Mouse (Mus musculus) heart, postnatal 14 days (tissue): ENCODE measurements around the gene Slc44a1. TPM values are rescaled to one million over a fixed set of nuclear protein-coding genes. Genes with fewer than 3 reads are reported as not detected.
A peak's percentile ranks its signal among the peaks of the same experiment; 100 is the strongest.

Source experiments
- DNase-seq, 2 experiments: peaks; one replicate each; pipeline ENCODE4 v3.0.0; 2021 to 2022
- intact Hi-C: fragments of 180-260 bp; cut with DNase I; formaldehyde crosslinking; loops from one replicate; pipeline ENCODE4 v1.15.1; 2025
- total RNA-seq, 2 experiments: library from RNA; stranded (reverse); gene quantifications; 2 replicates each; pipeline ENCODE4 v1.2.3; 2021

The Slc44a1 gene
- total RNA-seq, 2 experiments from 2014 or later, result 43.0 to 47.2 TPM

- no peak for DNase-seq
- intact Hi-C loops, result no loop called here
Measured at GRCm38 (mm10) chr4:53461026-53461425, 20.8 kb downstream of the Slc44a1 start.

GRCm38 (mm10) chr4:53462069-53462468 is 21.9 kb downstream of the Slc44a1 start:
- intact Hi-C loops, result no loop called here
- DNase-seq, result no peak

GRCm38 (mm10) chr4:53462505-53463251 is 22.5 kb downstream of the Slc44a1 start:
- intact Hi-C loops, result no loop called here
- no peak for DNase-seq

DNA sequence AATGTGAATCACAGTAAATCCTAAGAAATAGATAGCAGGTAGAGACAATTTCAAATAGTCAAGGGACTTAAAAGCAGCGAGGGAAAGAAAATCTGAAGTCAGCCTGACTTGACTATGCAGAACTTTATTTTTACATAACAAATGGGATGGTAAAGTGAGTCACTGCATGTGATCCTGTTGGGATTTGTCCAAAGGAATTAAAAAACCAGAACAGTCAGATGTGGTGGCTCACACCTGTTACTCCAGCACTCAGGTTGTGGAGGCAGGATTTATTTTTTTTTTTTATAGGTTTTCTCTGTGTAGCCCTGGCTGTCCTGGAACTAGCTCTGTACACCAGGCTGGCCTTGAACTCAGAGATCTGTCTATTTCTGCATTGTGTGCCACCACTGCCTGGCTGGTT is 25.7 kb downstream of the Slc44a1 start:
- intact Hi-C loops, result no loop called here
- DNase-seq, result no peak

DNA sequence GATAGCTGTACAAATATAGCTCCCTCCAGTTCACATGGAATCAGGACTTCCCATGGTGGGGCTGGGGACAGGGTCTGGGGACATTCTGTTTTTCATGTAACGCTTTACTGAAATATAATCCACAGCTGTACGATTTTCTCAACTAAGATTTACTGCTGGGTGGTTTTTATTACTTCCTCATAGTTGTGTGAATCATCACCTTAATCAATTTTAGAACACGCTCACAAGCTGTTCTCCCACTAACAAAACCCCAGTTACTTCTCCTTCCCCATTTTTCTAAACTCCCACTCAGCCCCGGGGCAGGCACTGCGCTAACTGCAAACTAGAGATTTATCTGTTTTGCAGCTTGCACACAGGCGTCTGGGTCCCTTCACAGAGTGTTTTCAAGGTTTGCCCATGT is 28.8 kb downstream of the Slc44a1 start:
- no peak for DNase-seq
- intact Hi-C loops, result no loop called here

GRCm38 (mm10) chr4:53474109-53474508 is 33.9 kb downstream of the Slc44a1 start:
- intact Hi-C loops, result no loop called here
- no peak for DNase-seq

GRCm38 (mm10) chr4:53475230-53475952 is 35.2 kb downstream of the Slc44a1 start:
- DNase-seq, result no peak
- intact Hi-C loops, result no loop called here

DNA sequence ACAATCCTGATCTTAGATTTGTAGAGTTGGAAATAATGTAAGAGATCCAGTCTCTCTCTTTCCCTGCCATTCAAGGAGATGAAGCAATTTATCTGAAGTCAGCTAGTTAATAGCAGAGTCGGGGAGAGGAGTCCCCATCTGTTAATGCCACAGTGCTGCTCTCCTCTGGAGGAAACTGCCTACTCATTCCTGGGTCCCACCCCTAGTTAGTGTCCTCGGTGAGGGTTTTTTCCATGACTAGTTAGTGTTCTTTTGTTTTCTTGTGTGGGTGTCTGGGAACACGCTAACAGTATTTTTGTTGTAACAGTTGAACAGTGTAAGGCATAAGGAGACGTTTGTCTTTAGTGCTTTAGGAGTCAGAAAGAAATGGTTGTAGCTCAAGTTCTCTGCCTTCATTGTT is 38.4 kb downstream of the Slc44a1 start:
- DNase-seq, result no peak
- intact Hi-C loops, result no loop called here

DNA sequence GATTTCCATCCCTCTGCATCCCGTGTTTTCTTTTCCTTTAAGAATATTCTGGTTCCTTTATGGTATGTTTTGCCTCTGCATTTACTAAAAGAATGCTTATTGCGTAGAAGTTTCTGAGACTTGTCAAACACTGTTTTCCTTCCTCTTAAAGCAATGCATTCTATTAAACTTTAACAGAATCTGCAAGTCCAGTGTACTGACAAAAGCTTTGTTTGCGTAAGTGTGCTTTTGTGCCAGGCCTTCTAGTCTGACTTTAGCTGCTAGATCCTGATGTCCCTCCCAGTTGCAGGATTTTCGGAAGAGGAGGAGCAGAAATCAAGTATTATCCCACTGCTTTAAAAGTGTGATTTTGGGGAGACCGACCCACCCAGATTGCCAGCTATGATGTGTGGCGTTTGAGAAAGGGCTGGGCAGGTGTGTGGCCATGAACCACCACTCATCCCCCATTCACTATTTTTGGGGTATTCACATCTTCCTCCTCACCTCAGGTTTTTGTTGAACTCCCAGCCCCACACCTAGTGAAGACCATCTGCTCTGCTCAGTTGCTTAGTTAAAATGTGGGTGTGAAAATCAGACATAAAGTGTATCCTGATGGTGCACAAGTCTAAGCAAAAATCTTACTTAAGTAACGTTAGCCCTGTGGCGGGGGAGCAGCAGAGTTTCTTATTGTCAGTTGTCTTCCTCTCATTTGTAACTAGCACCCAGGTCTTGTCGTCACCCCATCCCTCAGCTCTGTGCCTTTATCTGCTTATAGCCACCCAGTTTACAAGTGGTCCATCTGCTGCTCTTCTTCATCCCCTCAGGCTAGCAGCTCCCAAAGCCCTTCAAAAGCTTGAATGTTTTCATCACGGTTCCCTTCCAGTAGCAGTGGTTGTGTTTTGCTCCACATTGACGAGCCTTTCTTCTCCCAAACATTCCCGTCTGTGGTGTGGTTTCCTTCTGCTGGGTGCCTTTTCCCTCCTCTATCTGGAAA is 47.3 kb downstream of the Slc44a1 start:
- DNase-seq, result no peak
- intact Hi-C loops, result no loop called here

- no peak for DNase-seq
- intact Hi-C loops, result no loop called here
Measured at GRCm38 (mm10) chr4:53488803-53489202, 48.6 kb downstream of the Slc44a1 start.

- intact Hi-C loops, result no loop called here
Measured at GRCm38 (mm10) chr4:53490371-53490770, 50.2 kb downstream of the Slc44a1 start.

DNA sequence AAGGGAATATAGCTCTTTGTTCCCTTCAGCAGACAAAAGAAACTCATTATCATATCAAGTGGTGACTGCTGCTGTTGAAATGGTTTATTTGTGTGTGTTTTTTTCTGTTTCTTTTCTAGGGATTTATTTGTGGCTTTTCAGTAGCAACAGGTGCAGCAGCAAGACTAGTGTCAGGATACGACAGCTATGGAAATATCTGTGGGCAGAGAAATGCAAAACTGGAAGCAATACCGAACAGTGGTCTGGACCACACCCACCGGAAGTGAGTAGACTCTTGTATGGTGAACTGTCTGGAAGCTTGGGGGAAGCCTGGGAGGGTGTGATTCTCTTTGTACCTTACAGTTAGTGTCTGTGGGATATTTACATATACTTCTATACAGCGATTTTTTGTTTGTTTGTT is 51.1 kb downstream of the Slc44a1 start:
- intact Hi-C loops, result no loop called here
- no peak for DNase-seq

More at GRCm38 (mm10) chr4:53490371-53490770, 50.2 kb downstream of the Slc44a1 start:
- no peak for DNase-seq

DNA sequence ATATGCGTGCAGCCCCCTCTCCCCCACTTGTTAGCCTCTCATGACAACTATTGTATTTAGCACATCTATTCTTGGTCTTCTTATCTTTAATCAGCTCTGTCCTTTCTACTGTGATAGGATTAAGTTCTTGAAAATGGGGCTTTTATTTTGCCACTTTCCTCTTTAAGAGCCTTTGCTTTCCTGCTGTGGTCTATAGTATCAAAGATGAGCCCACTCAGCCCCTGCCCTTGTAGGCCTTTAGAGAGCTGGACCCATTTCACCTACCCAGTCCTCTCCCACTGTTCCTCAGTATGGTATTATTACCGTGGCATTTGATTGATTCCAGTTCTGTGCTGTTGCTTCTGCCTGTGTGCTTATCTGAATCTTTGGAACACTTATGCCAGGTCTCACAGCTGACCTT is 55.4 kb downstream of the Slc44a1 start:
- intact Hi-C loops, result no loop called here
- DNase-seq, result no peak

GRCm38 (mm10) chr4:53502764-53503163 is 62.6 kb downstream of the Slc44a1 start:
- no peak for DNase-seq
- intact Hi-C loops, result no loop called here

GRCm38 (mm10) chr4:53512131-53512916 is 72.1 kb downstream of the Slc44a1 start:
- peak in 1 of 2 experiments; percentile 5 for DNase-seq
- intact Hi-C loops, result no loop called here

DNA sequence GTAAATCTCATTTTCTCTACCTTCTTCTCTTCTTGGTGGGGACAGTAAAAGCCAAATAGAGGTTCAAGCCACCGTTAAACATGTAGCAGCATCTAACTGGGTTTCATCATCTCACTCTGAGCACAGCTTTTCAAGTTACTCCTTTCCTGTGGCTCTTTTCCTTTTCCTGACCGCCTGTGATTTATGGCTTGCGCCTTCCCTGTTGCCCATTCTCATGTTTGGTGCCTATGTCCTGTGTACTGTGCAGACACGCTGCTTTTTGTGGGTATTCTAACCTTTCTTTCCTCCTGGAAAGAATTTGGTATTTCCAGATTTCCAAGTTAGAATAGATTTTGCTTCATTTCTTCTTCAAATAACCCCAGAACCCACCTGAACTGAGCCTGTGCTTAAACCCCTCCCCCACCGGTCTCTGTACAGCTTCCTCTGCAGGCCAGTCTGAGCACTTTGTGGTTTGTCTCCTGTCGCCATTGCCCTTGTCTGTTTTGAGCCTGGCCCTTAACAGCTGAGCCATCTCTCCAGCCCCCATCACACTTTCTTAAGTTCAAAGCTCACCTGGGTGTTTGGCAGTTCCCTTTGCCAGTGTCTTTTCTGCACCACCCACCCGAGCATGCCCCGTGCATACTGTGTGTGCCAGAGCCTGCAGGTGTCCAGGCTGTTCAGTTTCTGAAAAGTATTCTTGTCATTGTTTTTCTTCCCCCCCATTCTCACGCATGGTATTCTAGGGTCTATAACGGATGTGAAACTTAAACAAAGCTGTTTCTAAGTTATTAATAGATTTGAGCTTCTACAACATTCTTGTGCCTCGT is 73.3 kb downstream of the Slc44a1 start:
- intact Hi-C loops, result no loop called here
- DNase-seq, result no peak

DNA sequence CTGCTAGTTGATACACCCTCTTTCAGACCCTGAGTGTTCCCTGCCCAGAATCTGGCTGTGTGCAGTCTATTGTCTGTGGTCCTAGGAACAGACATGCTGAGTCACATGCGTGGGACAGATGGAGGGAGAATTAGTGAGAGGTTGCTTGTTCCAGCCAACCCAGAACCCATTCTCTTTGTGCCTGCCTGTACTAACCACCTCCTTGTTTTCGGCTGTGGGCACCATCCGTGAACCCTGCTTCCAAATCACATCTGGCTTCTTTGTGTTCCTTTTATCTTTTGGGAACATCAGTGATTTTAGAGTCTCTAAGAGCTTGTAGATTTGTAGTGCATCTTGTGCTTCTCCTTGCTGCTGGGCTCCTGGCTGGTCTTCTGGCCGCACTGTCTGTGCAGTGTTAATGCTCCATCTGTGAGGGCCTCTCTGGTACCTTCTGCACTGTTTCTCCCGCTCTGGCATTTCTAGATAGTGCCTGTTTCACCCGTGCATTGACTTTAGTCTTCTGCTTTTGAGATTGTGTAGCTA is 75.9 kb downstream of the Slc44a1 start:
- DNase-seq, result no peak
- intact Hi-C loops, result no loop called here

GRCm38 (mm10) chr4:53519429-53519828 is 79.2 kb downstream of the Slc44a1 start:
- no peak for DNase-seq
- intact Hi-C loops, result no loop called here

- intact Hi-C loops, result no loop called here
- no peak for DNase-seq
Measured at GRCm38 (mm10) chr4:53521028-53521427, 80.8 kb downstream of the Slc44a1 start.
